In the genomic region with DNA sequence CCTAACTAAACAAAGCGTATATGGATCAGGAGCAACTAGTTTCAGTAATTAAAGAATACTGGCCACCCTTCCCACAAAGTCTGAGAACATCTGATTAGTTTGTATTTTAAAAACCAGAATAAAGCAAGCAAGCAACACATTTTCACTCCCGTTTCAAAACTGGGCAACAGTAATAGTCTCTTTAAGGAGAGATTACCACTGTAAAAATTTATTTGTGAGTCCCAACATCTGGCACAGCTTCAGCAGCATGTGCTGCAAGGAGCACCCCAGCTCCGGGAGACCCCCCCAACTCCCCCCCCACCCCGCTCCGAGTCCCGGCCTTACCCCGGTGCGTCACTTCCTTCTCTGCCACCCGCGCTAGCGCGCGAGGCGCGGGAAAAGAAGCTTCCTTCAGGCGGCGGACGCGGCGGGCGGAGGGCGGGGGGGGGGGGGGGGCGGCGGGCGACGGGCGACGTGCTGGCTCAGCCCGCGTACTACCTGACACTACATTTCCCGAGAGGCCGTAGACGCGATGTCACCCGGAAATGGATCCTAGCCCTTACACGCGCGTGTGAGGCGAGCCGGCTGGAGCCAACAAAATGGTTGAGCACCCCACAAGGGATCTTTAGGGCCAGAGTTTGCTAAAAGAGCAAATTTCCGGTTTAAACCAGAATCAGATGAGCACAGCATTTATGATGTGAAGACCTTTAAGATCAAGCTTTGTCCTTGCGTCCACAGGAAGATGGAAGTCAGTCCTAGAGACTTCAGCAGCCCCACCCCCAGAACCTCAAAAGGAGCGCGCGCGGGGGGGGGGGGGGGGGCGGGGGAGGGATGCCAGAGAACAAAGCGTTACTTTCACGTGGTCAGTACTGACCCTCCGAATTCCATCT, we compare ENCODE assay signal across 1 mouse cellular context.
TF ChIP-seq lines count a peak whose summit lies in the region.

No protein-coding gene starts in this region.

TF ChIP-seq in CH12.LX, 34 proteins besides CTCF, POLR2A, EP300 and RAD21:
- TF ChIP-seq TCF12 (IDR thresholded peaks at IDR 0.05; ENCODE audit: low read depth, low read length) = peak; percentile 33; the same call in 1 of the 2 replicates
- TF ChIP-seq HCFC1 (IDR thresholded peaks at IDR 0.05; ENCODE audit: low read depth, low read length) = peak; percentile 85
- peak; percentile 73 for TF ChIP-seq ELF1 (IDR thresholded peaks at IDR 0.05; ENCODE audit: low read depth, low read length)
- peak; percentile 3; the same call in 1 of the 2 replicates for TF ChIP-seq BHLHE40 (IDR thresholded peaks at IDR 0.05; ENCODE audit: low read depth, low read length)
- peak; percentile 84; the same call in 1 of the 2 replicates for TF ChIP-seq MYC (IDR thresholded peaks at IDR 0.05; ENCODE audit: low read depth, low read length)
- peak; percentile 40; the same call in 1 of the 2 replicates for TF ChIP-seq MAX (IDR thresholded peaks at IDR 0.05; ENCODE audit: low read length)
- no peak for TF ChIP-seq UBTF (IDR thresholded peaks at IDR 0.05; ENCODE audit: low read depth, low read length)
- no peak for TF ChIP-seq SMC3 (IDR thresholded peaks at IDR 0.05; ENCODE audit: low read depth, low read length)
- TF ChIP-seq NRF1 (IDR thresholded peaks at IDR 0.05; ENCODE audit: low read depth, low read length) = no peak
- TF ChIP-seq ZKSCAN1 (IDR thresholded peaks at IDR 0.05; ENCODE audit: borderline replicate concordance, low read depth, low read length) = no peak
- peak; percentile 70 for TF ChIP-seq MXI1 (IDR thresholded peaks at IDR 0.05; ENCODE audit: low read depth, low read length)
- TF ChIP-seq NELFE (IDR thresholded peaks at IDR 0.05; ENCODE audit: low read depth, low read length) = no peak
- peak; percentile 59; the same call in 1 of the 2 replicates for TF ChIP-seq KAT2A (IDR thresholded peaks at IDR 0.05; ENCODE audit: insufficient replicate concordance, low read length)
- TF ChIP-seq JUND (conservative IDR thresholded peaks at IDR 0.05; ENCODE audit: low read depth, low read length) = no peak
- TF ChIP-seq MAZ (IDR thresholded peaks at IDR 0.05; ENCODE audit: low read depth, low read length) = no peak; the same call in 1 of the 2 replicates
- peak; percentile 47 for TF ChIP-seq ZMIZ1 (IDR thresholded peaks at IDR 0.05; ENCODE audit: low read depth, low read length)
- peak; percentile 85; the same call in 1 of the 2 replicates for TF ChIP-seq CHD1 (IDR thresholded peaks at IDR 0.05; ENCODE audit: low read depth, low read length)
- TF ChIP-seq POLR2AphosphoS2 (IDR thresholded peaks at IDR 0.05; ENCODE audit: low read depth, low read length) = no peak; the same call in 1 of the 2 replicates
